Mouse (Mus musculus): Measurements from ENCODE around the gene Mical3.

Gene Mical3

DNA sequence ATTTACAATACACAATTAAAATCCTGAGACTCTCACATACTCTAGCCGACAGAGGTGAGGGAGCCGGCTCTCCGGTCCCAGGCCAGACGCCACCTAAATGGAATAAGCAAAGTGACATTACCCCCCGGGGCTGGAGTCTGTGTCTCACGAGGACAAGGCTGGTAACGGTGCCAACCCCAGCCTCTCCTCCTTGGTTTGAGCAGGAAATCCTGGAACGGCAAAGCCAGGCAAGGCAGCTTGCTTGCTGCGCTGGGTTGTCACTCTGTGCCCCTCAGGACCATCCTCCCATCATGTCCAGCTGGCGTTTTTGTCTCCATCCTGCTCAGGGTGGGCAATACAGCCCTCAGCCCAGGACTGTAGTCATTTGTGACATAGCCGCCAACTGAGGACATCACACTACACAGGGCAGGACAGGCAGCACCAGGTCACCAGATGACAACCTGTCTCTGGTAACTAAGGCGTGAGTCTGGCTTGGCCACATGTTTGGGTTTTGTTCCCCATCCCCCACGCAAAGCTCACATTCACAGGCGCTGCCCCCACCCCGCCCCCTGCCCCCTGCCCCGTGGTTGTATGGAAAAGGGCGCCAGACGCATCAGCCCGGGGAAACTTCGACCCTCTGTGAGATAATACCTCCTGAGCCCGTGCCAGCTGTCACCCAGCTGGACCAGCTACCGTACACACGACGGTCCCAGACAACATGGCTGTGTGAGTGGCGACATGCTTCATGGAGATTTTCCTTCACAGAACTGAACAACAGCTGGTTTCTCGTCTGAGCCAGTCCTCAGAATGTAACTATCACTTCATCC is 49.3 kb downstream of the Mical3 start:
- no peak for DNase-seq (ENCODE audit: low spot score)

DNA sequence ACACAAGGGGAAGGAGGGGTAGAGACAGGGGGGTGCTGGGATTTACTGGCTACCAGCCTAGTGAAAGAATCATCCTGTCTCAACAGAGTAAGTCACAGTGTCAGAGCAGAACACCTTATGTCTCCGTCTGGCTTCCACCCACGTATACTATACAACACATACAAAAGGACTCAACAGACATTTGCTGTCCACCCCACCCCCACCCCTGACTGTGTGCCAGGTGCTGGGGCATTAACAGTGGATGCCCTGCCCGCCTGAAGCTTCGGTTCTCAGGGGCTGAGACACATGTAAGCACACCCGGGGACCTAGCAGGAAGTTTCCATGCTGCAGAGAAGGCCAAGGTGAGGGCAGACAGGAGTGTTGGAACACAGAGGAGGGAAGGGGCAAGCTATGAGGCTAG is 52.6 kb downstream of the Mical3 start:
- DNase-seq (ENCODE audit: low spot score) = no peak

DNA sequence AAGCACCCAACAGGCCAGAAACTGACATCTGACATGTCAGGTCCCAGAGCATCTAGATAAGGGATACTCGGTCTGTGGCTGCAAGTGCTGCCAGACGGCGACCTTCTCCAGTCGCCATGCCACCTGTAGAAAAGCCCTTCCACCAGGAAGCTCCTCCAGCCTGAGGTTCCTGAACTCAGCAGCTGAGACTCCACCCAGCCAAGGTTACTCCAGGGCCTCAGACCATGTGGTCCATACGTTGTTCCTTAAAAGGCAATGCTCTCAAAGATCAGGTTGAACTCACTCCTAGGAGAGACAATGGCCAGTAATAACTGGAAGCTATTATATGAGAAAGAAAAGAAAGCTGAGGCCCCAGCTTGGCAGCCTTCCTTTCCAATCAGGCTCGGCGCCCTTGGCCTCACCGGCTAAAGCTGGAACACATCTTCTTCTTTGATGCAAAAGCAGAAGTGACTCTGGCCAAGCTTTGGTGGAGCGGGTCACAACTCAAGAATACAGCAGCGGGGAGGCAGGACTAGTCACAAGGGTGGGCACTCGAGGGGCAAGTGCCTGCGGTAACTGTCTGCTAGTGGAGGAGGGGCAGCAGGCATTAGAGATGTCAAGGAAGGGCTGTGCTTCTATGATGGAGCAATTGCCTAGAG is 53.8 kb downstream of the Mical3 start:
- no peak for DNase-seq (ENCODE audit: low spot score)

DNA sequence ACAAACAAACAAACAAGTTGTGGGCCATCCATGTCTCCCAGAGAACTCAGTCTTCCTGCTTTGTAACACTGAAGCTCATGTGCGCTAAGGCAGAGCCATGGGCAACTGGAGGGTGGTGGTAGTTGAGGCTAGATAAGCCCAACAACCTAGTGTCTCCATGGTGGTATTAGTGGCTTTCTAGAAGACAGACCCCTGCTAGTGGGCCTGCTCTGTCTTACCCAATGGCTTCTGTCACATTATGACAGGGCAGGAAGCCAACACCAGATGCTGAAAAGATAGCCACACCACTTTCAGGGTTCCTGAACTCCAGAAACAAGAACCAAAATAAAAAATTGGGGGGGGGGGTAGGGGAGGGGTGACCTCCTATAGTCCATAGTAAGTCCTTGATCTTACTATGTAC is 55.0 kb downstream of the Mical3 start:
- no peak for DNase-seq (ENCODE audit: low spot score)

DNA sequence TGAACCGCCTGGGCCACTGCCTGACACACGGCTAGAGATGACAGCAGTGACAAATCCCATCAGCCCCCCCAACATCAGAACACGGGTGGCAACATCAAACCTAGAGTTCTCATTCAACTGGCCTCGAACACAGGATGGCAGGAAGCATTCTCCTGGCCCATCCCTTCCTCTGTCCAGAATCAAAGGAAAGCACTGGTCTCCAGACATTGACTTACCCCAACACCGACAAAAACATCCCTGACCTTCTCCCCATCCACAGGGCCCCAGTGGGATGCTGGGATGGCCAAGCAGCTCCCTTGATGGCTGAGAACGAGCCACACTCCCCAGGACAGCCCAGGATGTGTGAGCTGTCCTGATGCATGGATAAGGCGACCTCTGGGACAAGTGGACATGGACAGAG is 57.5 kb downstream of the Mical3 start:
- DNase-seq (ENCODE audit: low spot score) = no peak

DNA sequence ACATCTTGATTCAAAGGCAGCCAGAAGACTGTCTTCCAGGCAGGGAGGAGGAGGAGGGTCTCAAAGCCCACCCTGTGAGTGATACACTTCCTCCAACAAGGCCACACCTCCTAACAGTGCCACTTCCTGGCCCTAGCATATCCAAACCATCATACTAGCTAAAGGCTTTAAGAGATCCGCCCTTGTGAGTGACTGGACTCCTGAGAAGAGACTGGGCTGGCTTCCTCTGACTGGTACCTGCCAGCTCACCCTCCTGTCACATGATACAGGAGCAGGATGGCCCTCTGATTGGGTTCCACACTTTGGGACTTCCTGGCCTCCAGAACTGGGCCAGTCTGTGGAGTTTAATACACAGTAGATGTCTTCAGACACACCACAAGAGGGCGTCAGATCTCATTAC is 58.2 kb downstream of the Mical3 start:
- no peak for DNase-seq (ENCODE audit: low spot score)

DNA sequence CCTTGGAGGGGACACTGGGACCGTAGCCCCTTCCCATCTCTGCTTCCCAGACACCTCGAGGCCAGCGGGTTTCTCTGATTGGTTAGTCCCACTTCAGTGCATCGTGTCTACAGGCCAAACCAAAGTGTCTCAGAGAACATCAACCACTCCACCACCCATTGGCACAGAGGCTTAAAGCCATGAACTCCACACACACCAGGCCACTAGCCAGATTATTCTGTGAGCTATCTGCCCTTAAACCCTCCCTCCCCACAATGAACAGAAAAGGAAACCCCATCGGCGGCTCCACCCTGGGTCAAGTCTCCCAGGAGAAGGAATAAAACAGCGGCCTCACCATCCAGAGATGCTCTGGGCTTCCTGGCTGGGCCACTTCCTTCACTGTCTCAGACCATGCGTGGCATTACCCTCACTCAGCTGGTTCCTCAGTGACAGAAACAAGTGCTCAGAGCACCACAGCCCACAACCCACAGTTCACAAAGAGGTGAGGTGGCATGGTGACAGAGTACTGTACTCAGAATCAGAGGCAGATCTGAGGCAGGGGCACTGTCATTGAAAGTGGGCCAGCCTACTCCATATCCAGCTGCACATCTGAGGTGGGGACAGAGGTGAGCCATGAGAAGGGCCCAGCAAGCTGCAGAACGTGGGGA is 60.1 kb downstream of the Mical3 start:
- DNase-seq (ENCODE audit: low spot score) = no peak

DNA sequence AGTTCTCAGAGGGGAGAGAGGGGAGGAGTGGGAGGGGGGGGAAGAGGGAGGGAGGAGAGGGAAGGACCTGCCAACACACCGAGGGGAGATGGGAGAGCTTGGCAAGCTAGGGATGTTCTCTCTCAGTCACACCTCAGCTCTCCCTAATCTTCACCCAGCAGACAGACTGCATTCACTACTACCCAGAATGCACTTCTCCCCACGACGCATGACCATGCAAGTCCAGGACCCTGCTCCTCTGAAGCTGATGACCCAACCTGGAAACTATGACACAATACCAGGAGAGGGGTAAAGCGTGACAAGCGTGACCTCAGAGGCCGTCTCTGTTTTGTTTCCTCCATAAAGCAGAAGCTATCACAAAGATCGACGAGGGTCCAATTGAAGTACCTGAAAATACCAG is 61.6 kb downstream of the Mical3 start:
- no peak for DNase-seq (ENCODE audit: low spot score)

DNA sequence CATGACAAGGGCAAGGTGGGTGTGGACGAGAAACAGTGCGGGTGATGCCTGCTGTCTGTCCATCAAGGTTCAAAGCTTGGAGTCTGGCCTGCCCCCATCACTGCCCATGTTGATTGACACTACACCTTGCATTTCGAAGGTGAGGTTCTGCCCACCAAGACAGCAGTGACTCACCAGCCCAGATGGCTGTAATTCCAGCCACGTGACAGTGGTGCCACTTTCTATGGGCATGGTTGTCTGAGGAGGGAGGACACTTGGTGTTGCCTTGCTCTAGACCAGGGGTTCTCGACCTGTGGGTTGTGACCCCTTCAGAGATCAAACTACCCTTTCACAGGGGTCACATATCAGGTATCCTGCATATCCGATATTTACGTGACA is 62.7 kb downstream of the Mical3 start:
- no peak for DNase-seq (ENCODE audit: low spot score)

DNA sequence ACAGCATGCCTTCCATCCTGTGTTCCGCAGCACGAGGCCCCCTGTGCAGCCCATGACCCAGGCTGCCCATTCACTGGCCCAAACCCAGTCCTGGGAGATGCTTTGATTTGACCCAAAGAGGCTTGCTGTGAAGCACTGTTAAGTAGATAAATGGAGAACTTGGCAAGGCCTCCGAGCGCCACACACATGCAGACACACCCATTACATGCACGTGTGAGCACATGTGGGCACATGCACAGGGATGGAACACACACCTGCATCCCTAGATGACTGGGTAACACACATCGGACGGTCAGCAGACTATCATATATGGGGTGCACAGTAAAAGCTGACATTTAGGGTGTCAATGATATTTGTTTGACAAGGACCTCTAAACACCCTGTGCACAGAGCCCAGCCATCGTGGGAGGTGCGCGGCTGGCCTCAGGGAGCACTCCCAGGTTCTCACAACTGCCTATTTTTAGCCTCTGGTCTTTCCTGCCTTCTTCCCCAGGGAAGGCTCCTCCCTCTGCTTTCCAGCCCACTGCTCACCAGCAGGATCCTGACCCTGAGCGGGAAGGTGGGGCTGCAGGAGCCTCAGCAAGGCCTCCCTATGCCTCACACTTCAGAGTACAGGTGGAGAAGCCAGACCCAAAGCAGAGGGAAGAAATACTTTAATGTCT is 63.2 kb downstream of the Mical3 start:
- DNase-seq (ENCODE audit: low spot score) = no peak

DNA sequence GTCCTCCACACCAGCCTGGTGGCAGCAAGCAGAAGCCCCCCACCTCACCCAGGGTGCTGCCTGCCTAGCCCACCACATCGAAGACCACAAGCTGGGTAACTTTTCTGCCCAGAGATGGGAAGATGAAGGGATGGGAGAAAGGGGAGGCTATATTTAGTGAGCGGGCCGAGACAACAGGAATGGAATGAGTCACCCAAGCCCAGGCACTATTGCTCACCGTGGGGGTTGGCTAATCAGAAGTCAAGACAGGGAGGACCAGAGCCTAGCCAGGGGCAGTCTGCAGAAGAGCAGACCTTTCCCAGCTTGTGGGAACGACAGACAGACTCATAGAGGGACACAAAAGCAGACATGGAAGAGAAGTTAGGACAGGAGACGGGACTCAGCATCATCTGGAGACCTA is 64.0 kb downstream of the Mical3 start:
- DNase-seq (ENCODE audit: low spot score) = no peak

DNA sequence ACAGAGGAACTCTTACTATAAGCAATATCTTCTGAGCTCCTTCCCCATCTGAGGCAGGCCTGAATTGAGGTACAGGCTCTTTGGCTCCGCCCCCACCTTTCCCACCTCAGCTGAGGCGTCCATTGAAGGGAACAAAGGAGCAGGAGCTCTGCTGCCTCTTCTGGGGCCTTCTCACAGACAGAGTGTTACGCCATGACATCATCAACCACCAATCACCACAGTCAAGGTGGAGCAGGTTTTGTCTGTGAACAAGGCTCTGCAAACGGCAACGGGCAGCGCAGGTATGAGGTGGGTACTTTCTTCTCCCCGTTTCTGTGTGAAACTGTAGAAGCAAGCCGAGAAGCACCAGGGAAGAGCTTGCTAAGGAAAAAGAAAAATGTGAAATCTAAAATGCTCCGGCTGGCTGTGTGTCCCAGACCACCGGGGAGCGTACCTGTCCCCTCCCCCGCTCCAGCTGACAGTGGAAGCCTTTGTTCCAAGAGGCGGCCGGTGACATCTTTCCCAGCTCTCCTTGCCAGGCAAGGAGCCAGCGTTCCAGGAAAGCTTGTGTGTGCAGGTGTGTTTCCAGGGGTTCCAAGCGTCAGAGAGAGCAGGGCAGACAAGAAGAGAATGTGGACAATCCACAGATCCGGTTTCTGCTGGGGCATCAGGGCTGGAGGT is 66.3 kb downstream of the Mical3 start:
- no peak for DNase-seq (ENCODE audit: low spot score)

DNA sequence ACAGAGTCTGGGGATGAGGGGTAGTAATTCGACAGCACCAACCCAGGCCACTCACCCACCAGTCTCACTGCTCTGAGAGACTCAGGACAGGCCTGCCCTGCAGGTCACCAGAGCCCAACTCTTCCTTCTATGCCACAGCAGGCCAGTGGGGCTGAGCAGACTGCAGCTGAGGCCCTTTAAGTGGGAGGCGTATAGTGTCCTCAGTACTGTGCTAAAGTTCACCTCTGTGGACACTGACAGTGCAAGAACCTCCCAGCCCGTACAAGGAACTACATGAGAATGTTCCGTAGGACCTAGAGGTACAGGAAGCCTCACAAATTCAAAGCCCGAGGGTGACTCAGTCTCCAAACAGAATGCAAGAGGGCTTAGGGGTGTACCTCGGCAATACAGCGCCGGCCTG is 67.0 kb downstream of the Mical3 start:
- no peak for DNase-seq (ENCODE audit: low spot score)

DNA sequence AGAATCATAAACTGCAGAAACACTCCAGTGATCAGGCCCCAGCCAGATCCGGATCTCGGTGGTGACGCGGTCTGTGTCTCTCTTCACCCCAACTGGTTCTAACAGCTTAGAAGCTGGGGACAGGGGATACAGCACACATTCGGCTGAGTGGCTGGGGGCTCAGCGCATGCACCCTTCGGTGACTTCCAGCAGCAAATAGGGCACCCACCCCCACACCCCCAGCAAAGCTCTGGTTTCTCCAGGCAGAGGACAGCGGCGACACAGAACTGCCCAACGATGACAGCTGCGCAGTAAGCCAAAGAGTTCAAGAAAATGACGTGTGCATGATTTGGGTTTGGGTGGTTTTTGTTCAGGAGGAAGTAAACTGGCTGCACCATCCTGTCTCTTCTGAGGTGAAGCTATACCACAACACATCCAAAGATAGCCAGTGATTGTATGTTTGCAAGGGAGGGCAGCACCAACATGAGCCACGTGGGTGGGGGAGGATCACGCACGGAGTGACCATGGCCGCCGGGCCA is 67.8 kb downstream of the Mical3 start:
- no peak for DNase-seq (ENCODE audit: low spot score)

DNA sequence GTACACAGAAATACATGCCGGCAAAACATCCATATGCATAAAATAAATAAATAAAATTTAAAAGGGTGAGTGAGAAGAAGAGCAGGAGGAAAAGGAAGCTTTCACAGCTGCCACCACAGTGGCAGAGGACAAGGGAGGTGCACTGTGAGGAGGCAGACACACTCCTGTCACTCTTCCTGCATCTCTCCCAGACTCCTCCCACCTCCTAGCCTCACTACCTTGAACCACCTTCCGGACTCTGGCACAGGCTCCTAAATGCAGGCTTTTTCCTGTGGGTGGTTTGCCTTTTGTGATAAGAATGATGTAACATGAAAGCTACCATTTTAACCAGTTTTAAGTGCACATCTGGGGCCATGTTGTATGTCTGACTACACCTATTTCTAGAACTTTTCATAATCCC is 72.8 kb downstream of the Mical3 start:
- DNase-seq (ENCODE audit: low spot score) = no peak

DNA sequence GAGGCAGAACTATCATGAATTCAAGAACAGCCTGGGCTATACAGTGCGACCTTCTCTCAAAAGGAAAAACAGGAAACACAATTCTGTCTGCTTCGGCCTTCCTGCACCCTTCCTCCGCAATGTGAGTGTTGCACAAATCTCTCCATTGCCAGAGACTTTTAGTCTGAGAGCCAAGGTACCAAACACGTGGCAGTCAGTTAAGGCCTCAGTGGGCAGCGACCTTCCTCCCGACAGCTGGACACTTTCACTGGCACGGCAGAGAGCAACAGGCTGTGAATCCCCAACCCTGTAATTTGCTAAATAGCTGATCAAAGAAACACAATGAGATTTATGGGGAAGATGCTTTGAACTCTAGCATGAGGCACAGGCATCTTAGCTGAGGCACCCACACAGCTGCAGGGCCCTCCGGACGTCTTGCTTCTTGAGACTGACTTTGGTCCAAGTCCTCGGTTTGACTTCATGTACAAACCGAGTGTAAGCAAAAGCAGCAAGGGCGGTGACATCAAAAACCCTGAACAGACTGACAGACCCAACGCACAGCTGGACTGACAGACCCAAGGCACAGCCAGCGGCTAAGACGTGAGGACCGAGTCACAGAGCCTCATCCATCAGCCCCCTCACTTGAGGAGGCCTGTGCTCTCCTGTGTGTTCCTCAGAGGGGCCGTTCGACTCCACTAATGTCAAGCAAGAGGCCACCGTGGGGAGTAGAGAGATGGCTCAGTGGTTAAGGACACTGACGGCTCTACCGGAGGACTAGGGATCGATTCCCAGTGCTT is 73.4 kb downstream of the Mical3 start:
- no peak for DNase-seq (ENCODE audit: low spot score)

DNA sequence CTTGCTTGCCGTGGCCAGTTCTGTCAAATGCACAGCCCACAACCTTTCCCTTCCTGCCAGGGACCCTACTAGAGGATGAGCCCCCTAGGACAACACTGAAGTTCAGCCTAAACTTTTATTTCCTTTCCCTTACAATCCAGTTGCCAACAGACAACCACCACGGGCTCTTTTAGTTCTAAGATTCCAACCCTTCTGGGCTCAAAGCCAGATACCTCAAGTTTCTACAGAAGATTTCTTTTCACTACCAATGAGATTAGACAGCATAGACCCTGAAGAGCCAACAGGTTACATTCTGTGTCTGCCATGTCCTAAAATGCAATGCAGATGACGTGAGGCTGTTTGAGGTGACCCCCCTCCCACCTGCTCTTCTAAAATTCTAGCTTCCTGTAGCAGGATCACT is 75.3 kb downstream of the Mical3 start:
- DNase-seq (ENCODE audit: low spot score) = no peak

DNA sequence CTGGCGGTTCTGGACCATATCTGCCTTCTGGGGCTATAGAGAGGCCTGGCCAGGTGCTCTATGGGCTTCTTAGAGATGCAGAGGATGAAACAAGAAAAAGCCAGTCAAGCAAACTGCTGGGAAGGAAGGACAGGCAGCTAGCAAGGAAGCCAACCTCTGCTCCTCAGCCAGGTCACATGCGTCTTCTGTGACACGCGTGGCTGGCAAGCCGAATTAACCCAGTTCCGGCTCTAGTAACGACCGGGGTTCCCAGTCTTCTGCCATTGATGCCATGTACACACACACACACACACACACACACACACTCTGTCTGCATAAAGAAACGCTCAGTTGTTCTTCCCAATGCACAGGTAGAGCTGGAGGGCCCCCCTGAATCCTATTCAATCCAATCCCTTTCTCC is 75.9 kb downstream of the Mical3 start:
- DNase-seq (ENCODE audit: low spot score) = no peak

DNA sequence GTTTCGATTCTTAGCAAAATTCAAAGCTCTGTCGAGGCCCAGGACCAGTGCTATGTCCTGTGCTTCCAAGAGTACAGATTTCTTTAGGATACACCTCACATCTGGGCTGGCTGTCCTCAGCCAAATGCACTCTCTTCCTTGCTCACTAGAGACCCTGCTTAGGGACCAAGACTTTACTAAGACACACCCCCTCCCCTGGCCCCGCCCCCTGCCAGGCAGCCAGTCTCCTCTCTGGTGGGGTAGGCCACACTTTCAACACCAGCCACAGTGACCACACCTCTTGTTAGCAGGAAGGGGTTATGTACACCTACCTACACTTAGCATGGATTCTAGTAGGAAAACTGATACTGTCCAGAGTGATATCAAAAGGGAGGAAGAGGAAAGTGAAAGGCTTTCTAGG is 76.5 kb downstream of the Mical3 start:
- DNase-seq (ENCODE audit: low spot score) = no peak

DNA sequence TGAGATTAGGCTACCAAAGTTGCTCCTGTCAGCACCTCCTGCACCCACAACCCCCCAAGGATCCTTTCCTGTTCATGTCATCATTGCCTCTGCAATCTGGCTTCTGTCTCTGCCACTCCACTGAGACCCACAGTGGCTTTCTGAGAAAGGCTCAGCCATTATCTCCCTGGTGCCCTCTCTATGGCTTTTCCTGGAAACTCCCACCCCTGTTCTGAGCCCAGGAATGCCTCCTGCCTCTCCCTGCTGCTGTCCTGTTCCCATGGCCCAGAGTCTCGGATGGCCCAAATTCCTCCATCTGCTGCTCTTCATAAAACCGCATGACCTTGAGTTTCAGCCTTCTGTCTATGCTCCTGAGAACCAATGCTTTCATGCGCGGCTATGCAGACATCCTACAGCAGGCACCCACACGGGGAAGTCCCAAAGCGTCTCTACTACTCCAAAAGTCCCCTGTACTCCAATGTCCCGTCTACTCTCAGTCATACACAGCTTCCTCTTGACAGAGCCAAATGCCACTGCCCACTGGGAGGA is 77.2 kb downstream of the Mical3 start:
- no peak for DNase-seq (ENCODE audit: low spot score)

DNA sequence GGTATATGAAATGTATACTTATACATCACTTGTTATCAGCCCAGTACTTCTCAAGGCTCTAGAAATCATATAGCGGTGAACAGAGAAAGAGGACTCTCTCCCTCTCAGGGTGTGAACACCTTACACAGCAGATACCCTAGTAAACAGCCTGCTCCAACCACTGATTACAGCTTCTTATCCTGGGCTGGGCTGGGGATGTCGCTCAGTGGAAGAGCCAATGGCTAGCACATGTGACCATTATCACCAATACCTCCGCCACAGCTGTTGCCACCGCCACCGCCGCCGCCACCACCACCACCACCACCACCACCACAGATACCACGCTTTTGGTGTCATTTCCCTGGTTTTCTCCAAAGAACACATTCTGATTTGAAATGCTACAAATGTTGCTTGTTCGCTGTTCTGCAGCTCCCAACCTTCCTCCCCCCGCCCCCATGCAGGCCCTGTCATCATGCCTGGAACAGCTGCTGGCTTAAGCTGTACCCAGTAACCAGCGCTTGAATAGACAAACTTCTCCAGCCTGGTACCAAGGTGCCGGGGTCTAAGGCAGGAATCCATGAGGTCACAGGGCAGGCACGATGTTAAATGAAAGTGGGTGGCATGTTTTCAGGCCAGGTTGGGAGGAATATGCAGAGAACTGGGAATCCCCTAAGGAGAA is 78.7 kb downstream of the Mical3 start:
- DNase-seq (ENCODE audit: low spot score) = no peak

Measured in ovary, postnatal 36 days (tissue).